Mouse (Mus musculus) ES-E14 (cell line): Measurements from ENCODE around the gene Kcnj10.

Experiments
- CHD2 ChIP-seq: IDR thresholded peaks from 2 replicates; pipeline ENCODE4 v1.6.1; 2014; ENCODE audit warnings: mild to moderate bottlenecking, low read depth, low read length, inconsistent platforms
- HCFC1 ChIP-seq: IDR thresholded peaks from 2 replicates; pipeline ENCODE4 v1.6.1; 2012; ENCODE audit warnings: low read length, inconsistent platforms, borderline replicate concordance; ENCODE audit not compliant: insufficient read depth
- ZC3H11A ChIP-seq: IDR thresholded peaks from 2 replicates; pipeline ENCODE4 v1.6.1; 2012; ENCODE audit warnings: low read depth, mild to moderate bottlenecking, inconsistent platforms, low read length, borderline replicate concordance
- ZNF384 ChIP-seq: IDR thresholded peaks from 2 replicates; pipeline ENCODE4 v1.6.1; 2012; ENCODE audit warnings: low read depth, low read length, inconsistent platforms

DNA sequence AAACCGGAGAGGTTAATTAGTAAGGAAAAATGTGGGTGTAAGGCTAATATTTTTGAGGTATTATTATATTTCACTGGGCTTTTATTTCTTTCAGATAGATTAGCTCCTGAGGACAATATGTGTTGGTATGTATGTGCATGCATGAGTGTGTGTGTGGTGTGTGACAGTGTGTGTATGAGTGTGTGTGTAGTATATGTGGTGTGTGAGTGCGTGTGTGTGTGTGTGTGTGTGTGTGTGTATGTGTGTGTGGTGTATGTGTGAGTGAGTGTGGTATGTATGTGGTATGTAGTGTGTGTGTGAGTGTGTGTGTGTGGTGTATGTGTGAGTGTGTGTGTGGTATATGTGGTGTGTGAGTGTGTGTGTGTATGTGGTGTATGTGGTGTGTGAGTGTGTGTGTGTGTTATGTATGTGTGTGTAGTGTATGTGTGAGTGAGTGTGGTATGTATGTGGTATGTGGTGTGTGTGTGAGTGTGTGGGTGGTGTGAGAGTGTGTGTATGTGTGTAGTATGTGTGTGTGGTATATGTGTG, 51.7 kb downstream of the Kcnj10 start:
- no peak for TF ChIP-seq ZNF384
- no peak for TF ChIP-seq HCFC1
- TF ChIP-seq CHD2 = no peak
- no peak for TF ChIP-seq ZC3H11A
